Comparison of ENCODE assay signal across 17 mouse cellular contexts in genomic region chr17:23680336-23680735, GRCm38 (mm10). TPM values are rescaled to one million over a fixed set of nuclear protein-coding genes. Genes with fewer than 3 reads are reported as not detected.
DNase-seq lines count a peak whose midpoint lies in the region; ATAC-seq and TF ChIP-seq lines count a peak whose summit lies in the region.
"Had no signal": no experiment of that assay in that cellular context is flagged by ENCODE, and none has a peak within 500 bp of the region (broad histone marks: within the 10 kb centered on the region; RNA-seq: fewer than 3 reads in every experiment).

No protein-coding gene starts in this region.

- H3K4me2 ChIP-seq in kidney, embryonic 15.5 days = peak overlapping the region; percentile 65

- no peak for TF ChIP-seq EP300 in ES-Bruce4 (IDR thresholded peaks at IDR 0.05; ENCODE audit: insufficient read depth, low read depth, low read length)

- peak overlapping the region; percentile 47; the same call in 1 of the 2 replicates for H3K9ac ChIP-seq in kidney, embryonic 15.5 days
- H3K9ac ChIP-seq in ES-Bruce4 (ENCODE audit: low read depth, poor library complexity, severe bottlenecking) = peak overlapping the region; percentile 38
- H3K9ac ChIP-seq: liver, embryonic 15.5 days; neural tube, embryonic 12.5 days had no signal

- no peak for ATAC-seq in kidney, embryonic 15.5 days (replicated peaks; ENCODE audit: low FRiP score)
- ATAC-seq: inflammation-experienced regulatory T-cells, adult 6 months had no signal

- TF ChIP-seq CTCF in ES-Bruce4 (IDR thresholded peaks at IDR 0.05; ENCODE audit: low read depth, low read length) = no peak

- peak; percentile 23 for DNase-seq in cerebellum, adult 9-11 months
- DNase-seq in cerebellum, postnatal 25 days = no peak
- DNase-seq in kidney, postnatal 10 days = no peak
- no peak for DNase-seq in limb, embryonic 10.5 days (ENCODE audit: low spot score)
- DNase-seq in yolk sac, embryonic 10.5 days (ENCODE audit: low spot score) = no peak
- DNase-seq in T-cell, adult 2 months (ENCODE audit: low spot score) = no peak

- H3K4me1 ChIP-seq in kidney, embryonic 15.5 days = peaks cover 88% of the 10 kb centered on the region
- H3K4me1 ChIP-seq in ES-Bruce4 (ENCODE audit: control insufficient read depth, insufficient read depth, low read length) = peaks cover 14% of the 10 kb centered on the region
- H3K4me1 ChIP-seq in limb, embryonic 10.5 days = peaks cover 55% of the 10 kb centered on the region

- peaks cover 80% of the 10 kb centered on the region for H3K27me3 ChIP-seq in kidney, embryonic 15.5 days
- no peaks in the 10 kb centered on the region for H3K27me3 ChIP-seq in ES-Bruce4 (ENCODE audit: control insufficient read depth, insufficient read depth, low read length, poor library complexity, severe bottlenecking)
- peaks cover 93% of the 10 kb centered on the region for H3K27me3 ChIP-seq in limb, embryonic 10.5 days (ENCODE audit: low read depth, poor library complexity, severe bottlenecking)

- no peaks in the 10 kb centered on the region for H3K36me3 ChIP-seq in kidney, embryonic 15.5 days
- H3K36me3 ChIP-seq in ES-Bruce4 (ENCODE audit: control insufficient read depth, insufficient read depth, low read length, poor library complexity, severe bottlenecking) = 0 out of 2 replicates have a peak, but pooled peaks cover 6% of the 10 kb centered on the region
- no peaks in the 10 kb centered on the region for H3K36me3 ChIP-seq in limb, embryonic 10.5 days
- H3K36me3 ChIP-seq: liver, embryonic 15.5 days; neural tube, embryonic 12.5 days had no signal

- 0 out of 2 replicates have a peak overlapping the region, but pooled peaks have one; percentile 81 for H3K27ac ChIP-seq in kidney, embryonic 15.5 days
- no peak overlapping the region for H3K27ac ChIP-seq in ES-Bruce4 (ENCODE audit: insufficient read depth, low read length)
- H3K27ac ChIP-seq in limb, embryonic 10.5 days = no peak overlapping the region
- H3K27ac ChIP-seq: layer of hippocampus, adult 2 months; liver, embryonic 15.5 days; neural tube, embryonic 12.5 days had no signal

- TF ChIP-seq POLR2A in ES-Bruce4 (IDR thresholded peaks at IDR 0.05; ENCODE audit: insufficient read depth, low read length) = no peak

- H3K9me3 ChIP-seq in kidney, embryonic 15.5 days (replicated peaks) = no peaks in the 10 kb centered on the region
- no peaks in the 10 kb centered on the region for H3K9me3 ChIP-seq in ES-Bruce4 (replicated peaks; ENCODE audit: control insufficient read depth, insufficient read depth, low read length, poor library complexity, severe bottlenecking)
- H3K9me3 ChIP-seq in limb, embryonic 10.5 days (replicated peaks) = no peaks in the 10 kb centered on the region
- H3K9me3 ChIP-seq: G1E; liver, embryonic 15.5 days; neural tube, embryonic 12.5 days had no signal

- peak overlapping the region; percentile 47 for H3K4me3 ChIP-seq in kidney, embryonic 15.5 days (replicated peaks)
- H3K4me3 ChIP-seq in ES-Bruce4 (ENCODE audit: low read depth, low read length) = peak overlapping the region; percentile 80
- H3K4me3 ChIP-seq in limb, embryonic 10.5 days = 0 out of 2 replicates have a peak overlapping the region, but pooled peaks have one; percentile 36
- H3K4me3 ChIP-seq: erythroblast, embryonic 14.5 days; layer of hippocampus, adult 2 months; liver, embryonic 15.5 days; neural tube, embryonic 12.5 days had no signal

- 64% methylated on average over 9 of the region's 9 CpGs for WGBS in kidney, embryonic 15.5 days
- WGBS in limb, embryonic 10.5 days = 70% methylated on average over 9 of the region's 9 CpGs

RNA-seq across cellular contexts. Expression of gene Cldn6, which starts 1.3 kb away (rescaled TPM):
- 189 and 191 TPM in 2 replicates for polyA plus RNA-seq in kidney, embryonic 15.5 days (2015; fragmentation: Nextera tagmentation; extraction: Ambion mirVana)
- polyA plus RNA-seq in ES-Bruce4 (2011; ENCODE audit: insufficient read depth, insufficient read length, low read depth, missing spikeins) = 300 and 333 TPM in 2 replicates
- polyA plus RNA-seq in limb, embryonic 10.5 days (2016; fragmentation: Nextera tagmentation; extraction: Ambion mirVana) = 32.7 and 42.1 TPM in 2 replicates
- polyA plus RNA-seq: cortical plate, adult 2 months; erythroblast, embryonic 14.5 days; G1E; heart, postnatal 0 days; inflammation-experienced regulatory T-cells, adult 6 months; urinary bladder, adult 2 months had no signal

RNA-seq across cellular contexts. Expression of gene Tnfrsf12a, which starts 3.1 kb away (rescaled TPM):
- 27.5 and 29.5 TPM in 2 replicates for polyA plus RNA-seq in kidney, embryonic 15.5 days (2015; fragmentation: Nextera tagmentation; extraction: Ambion mirVana)
- 51.7 and 61.7 TPM in 2 replicates for polyA plus RNA-seq in ES-Bruce4 (2011; ENCODE audit: insufficient read depth, insufficient read length, low read depth, missing spikeins)
- polyA plus RNA-seq in limb, embryonic 10.5 days (2016; fragmentation: Nextera tagmentation; extraction: Ambion mirVana) = 5.2 and 5.6 TPM in 2 replicates

RNA-seq across cellular contexts. Expression of gene Cldn9, which starts 3.5 kb away (rescaled TPM):
- 51.2 and 53.1 TPM in 2 replicates for polyA plus RNA-seq in kidney, embryonic 15.5 days (2015; fragmentation: Nextera tagmentation; extraction: Ambion mirVana)
- 1.7 and 2.9 TPM in 2 replicates for polyA plus RNA-seq in ES-Bruce4 (2011; ENCODE audit: insufficient read depth, insufficient read length, low read depth, missing spikeins)
- polyA plus RNA-seq in limb, embryonic 10.5 days (2016; fragmentation: Nextera tagmentation; extraction: Ambion mirVana) = 1.9 and 4.6 TPM in 2 replicates
- polyA plus RNA-seq: erythroblast, embryonic 14.5 days; G1E; heart, postnatal 0 days; inflammation-experienced regulatory T-cells, adult 6 months; liver, embryonic 15.5 days; urinary bladder, adult 2 months had no signal

RNA-seq across cellular contexts. Expression of gene Thoc6, which starts 6.7 kb away (rescaled TPM):
- 52.4 and 53.4 TPM in 2 replicates for polyA plus RNA-seq in kidney, embryonic 15.5 days (2015; fragmentation: Nextera tagmentation; extraction: Ambion mirVana)
- 57.3 and 63.1 TPM in 2 replicates for polyA plus RNA-seq in ES-Bruce4 (2011; ENCODE audit: insufficient read depth, insufficient read length, low read depth, missing spikeins)
- polyA plus RNA-seq in limb, embryonic 10.5 days (2016; fragmentation: Nextera tagmentation; extraction: Ambion mirVana) = 70.4 and 71.1 TPM in 2 replicates

RNA-seq across cellular contexts. Expression of gene Hcfc1r1, which starts 6.9 kb away (rescaled TPM):
- polyA plus RNA-seq in kidney, embryonic 15.5 days (2015; fragmentation: Nextera tagmentation; extraction: Ambion mirVana) = 63.2 and 69.5 TPM in 2 replicates
- polyA plus RNA-seq in ES-Bruce4 (2011; ENCODE audit: insufficient read depth, insufficient read length, low read depth, missing spikeins) = 145 and 149 TPM in 2 replicates
- 29.0 and 30.5 TPM in 2 replicates for polyA plus RNA-seq in limb, embryonic 10.5 days (2016; fragmentation: Nextera tagmentation; extraction: Ambion mirVana)
